Mouse (Mus musculus) regulatory T cell (primary cell): Measurements from ENCODE around the gene Rap2a.

Experiments used
- in situ Hi-C: fragments of 300-600 bp; cut with MboI, MseI; formaldehyde crosslinking; loops from one replicate; pipeline ENCODE4 v1.15.1; 2025; ENCODE audit warnings: high pct_unique_total_duplicates

Rap2a gene

DNA sequence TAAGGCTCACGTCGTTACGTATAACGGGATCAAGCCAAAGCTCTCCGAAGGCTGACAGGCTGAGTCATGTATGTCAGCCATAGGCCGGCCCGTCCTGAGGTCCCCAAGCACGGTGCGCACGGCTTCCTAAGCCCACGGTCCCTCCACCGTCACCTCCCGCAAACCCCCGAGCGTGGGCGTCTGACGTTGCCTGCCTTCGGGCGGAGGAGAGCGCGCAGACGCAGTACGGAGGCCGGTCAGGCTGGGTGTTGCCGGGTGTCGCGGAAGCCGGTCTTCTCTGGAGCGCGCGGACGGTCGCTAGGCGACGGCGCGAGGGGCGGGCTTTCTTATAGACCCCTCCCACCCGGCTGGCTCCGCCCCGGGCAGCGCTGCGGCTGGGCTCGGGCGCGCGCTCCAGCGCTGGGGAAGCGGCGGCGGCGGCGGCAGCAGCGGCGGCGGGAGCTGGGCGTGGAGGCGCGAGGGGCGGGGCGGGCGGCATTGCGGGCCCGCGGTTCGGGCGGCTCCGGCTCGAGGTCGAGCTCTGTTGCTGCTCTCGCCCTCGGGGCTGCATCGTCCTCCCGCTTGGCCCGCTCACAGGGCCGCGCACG lies at the start of gene Rap2a:
TSS of gene Rap2a (plus strand) at position 463 of the 587 bp plus-strand sequence.
- in situ Hi-C loops: loop anchor here (10.0 kb wide), 1 partner anchor 427 kb away; no protein-coding TSS in a partner anchor

- in situ Hi-C loops: no loop called here
Measured at GRCm38 (mm10) chr14:120428497-120428896, 49.7 kb upstream of the Rap2a start.

DNA sequence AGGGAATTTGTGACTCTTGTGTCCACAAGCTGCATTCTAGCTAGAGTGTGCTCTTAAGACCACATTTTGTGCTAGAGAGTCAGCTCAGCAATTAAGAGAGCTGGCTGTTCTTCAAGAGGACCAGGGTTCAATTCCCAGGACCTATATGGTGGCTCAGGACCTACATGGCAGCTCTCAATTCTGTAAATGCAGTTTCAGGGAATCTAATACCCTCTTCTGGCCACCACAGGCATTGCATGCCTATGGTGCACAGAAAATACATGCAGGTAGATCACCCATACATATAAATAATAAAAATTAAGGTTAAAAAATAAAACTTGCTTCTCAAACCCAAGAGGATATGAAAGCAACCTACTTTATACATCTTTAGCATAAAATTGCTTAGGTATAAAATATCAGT lies 45.5 kb upstream of the Rap2a start:
- in situ Hi-C loops: no loop called here

DNA sequence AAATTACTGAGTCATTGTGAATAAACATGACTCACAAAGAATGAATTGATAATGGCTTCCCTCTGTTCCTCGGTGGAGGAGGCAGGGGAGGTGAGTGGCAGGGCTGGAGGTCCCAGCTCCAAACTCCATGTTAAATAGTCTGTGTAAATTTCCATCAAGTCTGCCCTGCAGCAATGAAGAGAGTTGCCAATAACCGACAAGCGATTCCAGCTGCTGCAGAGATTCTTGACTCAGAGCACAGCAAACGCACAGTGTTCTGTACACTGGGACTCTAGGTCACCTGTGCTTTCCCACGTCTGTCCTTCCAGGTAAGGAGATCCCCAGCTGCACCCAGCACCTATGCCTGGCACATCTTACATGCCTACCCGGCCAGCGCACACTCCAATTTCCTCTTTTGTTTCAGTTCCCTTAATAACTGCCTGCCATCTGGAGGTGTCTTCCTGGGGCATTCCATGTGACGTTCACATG lies 44.3 kb upstream of the Rap2a start:
- in situ Hi-C loops: no loop called here

- in situ Hi-C loops: no loop called here
Measured at GRCm38 (mm10) chr14:120434831-120435230, 43.4 kb upstream of the Rap2a start.

DNA sequence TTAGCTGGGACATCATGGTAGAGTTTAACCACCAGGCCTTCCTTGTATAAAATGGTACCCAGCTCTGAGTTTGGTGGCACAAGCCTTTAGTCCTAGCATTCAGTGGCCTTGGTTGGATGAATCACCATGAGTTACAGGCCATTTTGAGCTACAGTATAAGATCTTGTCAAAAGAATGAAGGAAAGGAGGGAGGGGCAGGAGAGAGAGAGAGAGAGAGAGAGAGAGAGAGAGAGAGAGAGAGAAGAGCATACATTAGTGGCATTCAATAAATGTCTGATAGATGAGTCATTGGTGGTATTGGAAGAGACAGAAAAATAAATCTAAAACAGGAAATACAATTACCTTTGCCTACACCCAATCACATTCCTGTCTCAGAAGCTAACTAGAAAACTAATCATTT lies 37.5 kb upstream of the Rap2a start:
- in situ Hi-C loops: no loop called here

GRCm38 (mm10) chr14:120441256-120441655 lies 37.0 kb upstream of the Rap2a start:
- in situ Hi-C loops: no loop called here

DNA sequence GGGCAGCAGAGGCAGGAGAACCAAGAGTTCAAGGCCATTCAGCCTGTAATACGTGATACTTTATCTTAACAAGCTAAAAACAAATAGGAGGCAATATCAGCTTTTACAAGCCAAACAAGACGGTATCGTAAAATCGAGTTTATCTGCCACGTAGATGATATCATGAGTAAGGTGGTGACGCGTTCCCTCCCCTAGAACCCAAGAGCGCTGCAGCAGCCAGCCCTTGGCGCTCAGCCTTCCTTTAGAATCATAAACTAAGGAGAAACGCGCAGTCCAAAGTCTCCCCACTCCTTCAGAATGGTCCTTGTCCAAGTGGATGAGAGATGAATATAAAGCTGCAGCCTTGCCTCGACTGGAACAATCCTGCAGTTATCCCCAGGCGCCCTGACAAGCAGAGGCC lies 36.4 kb upstream of the Rap2a start:
- in situ Hi-C loops: no loop called here

DNA sequence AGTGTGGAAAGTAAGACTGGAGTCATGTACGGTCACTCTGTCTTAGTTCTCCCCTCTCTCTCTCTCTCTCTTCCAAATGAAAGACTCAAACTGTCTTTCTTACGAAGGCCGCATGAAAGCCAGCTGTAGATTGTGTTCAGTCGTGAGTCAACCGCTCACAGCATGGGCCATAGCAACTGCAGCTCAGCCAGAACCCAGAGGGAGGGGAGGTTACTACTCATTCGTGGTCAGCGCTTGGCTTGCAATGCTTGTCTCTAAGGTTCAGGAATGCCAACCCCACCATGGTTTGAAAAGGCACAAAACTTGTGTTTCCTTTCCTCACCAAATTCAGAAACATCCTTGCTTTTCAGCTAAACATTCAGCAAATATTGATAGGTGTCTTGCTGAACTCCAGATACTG lies 24.0 kb upstream of the Rap2a start:
- in situ Hi-C loops: no loop called here

GRCm38 (mm10) chr14:120463938-120464727 lies 14.1 kb upstream of the Rap2a start:
- in situ Hi-C loops: no loop called here

DNA sequence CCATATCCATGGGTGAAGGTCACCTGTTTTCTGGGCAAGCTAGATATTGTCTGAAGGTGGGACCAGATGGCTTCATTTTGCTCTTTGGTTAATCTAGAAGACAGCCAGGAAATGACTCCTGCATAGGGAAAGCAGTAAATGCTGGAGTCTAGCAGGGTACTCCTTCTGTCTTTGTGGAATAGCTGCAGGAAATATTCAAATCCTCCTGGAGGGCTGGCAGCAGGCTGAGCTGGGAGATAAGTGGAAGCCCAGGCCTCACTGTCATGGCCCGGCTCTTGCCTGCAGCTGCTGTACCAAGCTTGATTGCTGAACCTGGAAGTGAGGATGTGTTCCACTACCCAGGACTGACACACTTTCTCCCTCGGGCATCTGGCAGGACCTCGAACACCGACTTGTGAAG lies 11.4 kb upstream of the Rap2a start:
- in situ Hi-C loops: no loop called here

GRCm38 (mm10) chr14:120469126-120469790 lies 9.0 kb upstream of the Rap2a start:
- in situ Hi-C loops: no loop called here

DNA sequence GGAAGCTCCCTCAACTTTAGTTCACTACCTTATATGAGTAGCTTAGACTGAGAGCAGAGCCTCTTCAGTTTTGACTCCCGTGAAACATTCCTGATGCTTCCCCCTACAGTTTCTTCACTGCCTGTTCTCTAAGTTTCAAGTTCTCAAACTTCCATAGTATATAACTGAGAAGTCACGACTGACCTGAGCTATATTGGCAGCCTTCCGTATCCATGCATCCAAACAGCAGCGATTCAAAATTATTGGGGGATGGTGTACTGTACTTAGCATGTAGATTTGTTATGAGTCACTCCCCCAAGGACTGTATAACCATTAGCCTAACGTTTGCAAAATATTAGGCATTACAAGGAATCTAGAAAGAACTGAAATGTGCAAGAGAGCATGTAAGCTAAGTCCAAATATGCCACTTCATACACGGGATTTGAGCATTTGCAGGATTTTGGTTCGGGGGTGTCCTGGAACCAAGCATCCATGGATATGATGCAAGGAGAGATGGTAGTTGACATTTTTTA lies 2.0 kb upstream of the Rap2a start:
- in situ Hi-C loops: loop anchor here (10.0 kb wide), 1 partner anchor 429 kb away; no protein-coding TSS in a partner anchor

DNA sequence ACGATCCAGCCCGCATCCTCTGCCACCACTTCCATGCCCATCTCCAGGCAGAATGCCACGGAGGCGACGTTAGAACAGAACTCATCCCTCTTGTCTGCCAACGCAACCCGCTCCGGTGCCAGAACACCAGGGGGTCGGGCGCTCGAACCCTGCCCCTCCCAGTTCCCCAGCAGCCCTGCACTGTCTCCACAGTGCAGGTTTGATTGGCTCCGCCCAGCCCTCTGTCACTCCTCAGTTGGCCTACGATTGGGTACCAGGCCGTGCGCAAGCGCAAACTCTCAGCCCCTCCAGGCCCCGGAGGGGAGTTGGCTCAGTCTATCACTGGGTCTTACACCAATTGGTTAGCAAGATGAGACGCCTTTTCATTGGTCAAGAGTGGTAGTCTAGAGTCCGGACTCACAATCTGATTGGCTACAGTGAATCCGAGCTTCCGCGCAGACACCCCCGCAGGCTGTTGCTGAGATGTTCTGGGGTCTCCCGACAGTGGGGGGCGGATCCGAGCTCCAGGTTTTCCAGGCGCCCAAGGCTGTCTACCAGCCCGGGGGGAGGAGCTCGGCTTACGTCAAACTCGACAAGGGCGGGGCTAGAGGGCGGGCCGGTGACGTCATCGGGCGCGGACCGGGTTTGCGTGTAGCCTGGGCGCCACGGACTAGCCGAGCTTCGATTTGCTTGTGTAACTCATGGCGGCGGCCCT lies 809 bp upstream of the Rap2a start:
- in situ Hi-C loops: loop anchor here (10.0 kb wide), 1 partner anchor 427 kb away; no protein-coding TSS in a partner anchor

GRCm38 (mm10) chr14:120478641-120479341 lies 547 bp downstream of the Rap2a start:
- in situ Hi-C loops: loop anchor here (10.0 kb wide), 1 partner anchor 426 kb away; no protein-coding TSS in a partner anchor

GRCm38 (mm10) chr14:120480341-120480900 lies 2.2 kb downstream of the Rap2a start:
- in situ Hi-C loops: no loop called here

GRCm38 (mm10) chr14:120480927-120481326 lies 2.7 kb downstream of the Rap2a start:
- in situ Hi-C loops: no loop called here

- in situ Hi-C loops: no loop called here
Measured at GRCm38 (mm10) chr14:120484561-120484960, 6.3 kb downstream of the Rap2a start.

GRCm38 (mm10) chr14:120496284-120496683 lies 18.0 kb downstream of the Rap2a start:
- in situ Hi-C loops: no loop called here

GRCm38 (mm10) chr14:120496827-120497226 lies 18.6 kb downstream of the Rap2a start:
- in situ Hi-C loops: no loop called here

GRCm38 (mm10) chr14:120499096-120499495 lies 20.9 kb downstream of the Rap2a start:
- in situ Hi-C loops: no loop called here
